Comparison of ENCODE assay signal across 9 mouse cellular contexts in genomic region chr11:105123986-105124385, GRCm38 (mm10). TPM values are rescaled to one million over a fixed set of nuclear protein-coding genes. Genes with fewer than 3 reads are reported as not detected.
A peak's percentile ranks its signal among the peaks of the same experiment; 100 is the strongest.
DNase-seq lines count a peak whose midpoint lies in the region; ATAC-seq lines count a peak whose summit lies in the region.
"Had no signal": no experiment of that assay in that cellular context is flagged by ENCODE, and none has a peak within 500 bp of the region (broad histone marks: within the 10 kb centered on the region; RNA-seq: fewer than 3 reads in every experiment).

No protein-coding gene starts in this region.

- H3K4me1 ChIP-seq in midbrain, embryonic 14.5 days (ENCODE audit: control insufficient read depth, insufficient read depth, low read length): peaks cover 9% of the 10 kb centered on the region
- H3K4me1 ChIP-seq in midbrain, embryonic 16.5 days (ENCODE audit: control insufficient read depth, insufficient read depth, low read length): peaks cover 13% of the 10 kb centered on the region
- peaks cover 23% of the 10 kb centered on the region for H3K4me1 ChIP-seq in kidney, embryonic 15.5 days

- no peak overlapping the region for H3K4me3 ChIP-seq in midbrain, embryonic 14.5 days (replicated peaks; ENCODE audit: low read depth, low read length)
- no peak overlapping the region for H3K4me3 ChIP-seq in midbrain, embryonic 16.5 days (ENCODE audit: low read depth, low read length)
- H3K4me3 ChIP-seq in kidney, embryonic 15.5 days (replicated peaks): no peak overlapping the region
- H3K4me3 ChIP-seq: hindbrain, embryonic 15.5 days had no signal

- H3K36me3 ChIP-seq in midbrain, embryonic 14.5 days (ENCODE audit: control insufficient read depth, insufficient read depth, low read length): no peaks in the 10 kb centered on the region
- H3K36me3 ChIP-seq in midbrain, embryonic 16.5 days (ENCODE audit: control insufficient read depth, insufficient read depth, low read length): no peaks in the 10 kb centered on the region
- peaks cover 3% of the 10 kb centered on the region for H3K36me3 ChIP-seq in kidney, embryonic 15.5 days
- H3K36me3 ChIP-seq: hindbrain, embryonic 15.5 days had no signal

- no peak overlapping the region for H3K4me2 ChIP-seq in midbrain, embryonic 14.5 days (ENCODE audit: low read length)
- no peak overlapping the region for H3K4me2 ChIP-seq in midbrain, embryonic 16.5 days (ENCODE audit: low read length)
- no peak overlapping the region for H3K4me2 ChIP-seq in kidney, embryonic 15.5 days
- H3K4me2 ChIP-seq: hindbrain, embryonic 15.5 days had no signal

- H3K27me3 ChIP-seq in midbrain, embryonic 14.5 days (ENCODE audit: control insufficient read depth, insufficient read depth, low read length): no peaks in the 10 kb centered on the region
- no peaks in the 10 kb centered on the region for H3K27me3 ChIP-seq in midbrain, embryonic 16.5 days (ENCODE audit: control insufficient read depth, insufficient read depth, low read depth, low read length)
- no peaks in the 10 kb centered on the region for H3K27me3 ChIP-seq in kidney, embryonic 15.5 days
- H3K27me3 ChIP-seq: hindbrain, embryonic 15.5 days had no signal

- WGBS in midbrain, embryonic 14.5 days: 6% methylated on average over 9 of the region's 9 CpGs
- 3% methylated on average over 9 of the region's 9 CpGs for WGBS in midbrain, embryonic 16.5 days
- WGBS in kidney, embryonic 15.5 days: 4% methylated on average over 9 of the region's 9 CpGs

- peak; percentile 82 for DNase-seq in midbrain, embryonic 14.5 days
- DNase-seq in adipocyte (ENCODE audit: low spot score): peak; percentile 83
- peak; percentile 61 for DNase-seq in lung, postnatal 14 days
- DNase-seq in spleen, postnatal 36 days (ENCODE audit: low spot score in 2 of 2): peak; percentile 11 to 48
- no peak for DNase-seq in frontal cortex, postnatal 25 days (ENCODE audit: low spot score in 2 of 2)

- H3K27ac ChIP-seq in midbrain, embryonic 14.5 days (replicated peaks; ENCODE audit: low read depth, low read length): no peak overlapping the region
- H3K27ac ChIP-seq in midbrain, embryonic 16.5 days (ENCODE audit: low read length): no peak overlapping the region
- no peak overlapping the region for H3K27ac ChIP-seq in kidney, embryonic 15.5 days
- H3K27ac ChIP-seq: hindbrain, embryonic 15.5 days had no signal

- ATAC-seq in midbrain, embryonic 14.5 days (ENCODE audit: low FRiP score, low TSS enrichment): no peak
- ATAC-seq in midbrain, embryonic 16.5 days: no peak
- peak; percentile 66 for ATAC-seq in erythroid progenitor cell, adult 5-6 weeks (replicated peaks; ENCODE audit: low FRiP score, poor library complexity, severe bottlenecking)
- ATAC-seq in kidney, embryonic 15.5 days (replicated peaks; ENCODE audit: low FRiP score): peak; percentile 69

- no peaks in the 10 kb centered on the region for H3K9me3 ChIP-seq in midbrain, embryonic 14.5 days (ENCODE audit: control insufficient read depth, low read length)
- H3K9me3 ChIP-seq in midbrain, embryonic 16.5 days (replicated peaks; ENCODE audit: control insufficient read depth, low read length, poor library complexity, severe bottlenecking): no peaks in the 10 kb centered on the region
- H3K9me3 ChIP-seq in kidney, embryonic 15.5 days (replicated peaks): no peaks in the 10 kb centered on the region
- H3K9me3 ChIP-seq: hindbrain, embryonic 15.5 days had no signal

- no peak overlapping the region for H3K9ac ChIP-seq in midbrain, embryonic 14.5 days (replicated peaks; ENCODE audit: low read length)
- H3K9ac ChIP-seq in midbrain, embryonic 16.5 days (ENCODE audit: low read depth, low read length): no peak overlapping the region
- H3K9ac ChIP-seq in kidney, embryonic 15.5 days: no peak overlapping the region
- H3K9ac ChIP-seq: hindbrain, embryonic 15.5 days had no signal

RNA-seq across cellular contexts. Expression of gene Mettl2, which starts 2.2 kb away (rescaled TPM):
- polyA plus RNA-seq in midbrain, embryonic 14.5 days (2014; fragmentation: Nextera tagmentation; extraction: Ambion mirVana): 29.2 and 30.9 TPM in 2 replicates
- polyA plus RNA-seq in midbrain, embryonic 16.5 days (2015; fragmentation: Nextera tagmentation; extraction: Ambion mirVana): 29.1 and 32.5 TPM in 2 replicates
- total RNA-seq in erythroid progenitor cell, adult 5-6 weeks (2015; ENCODE audit: low replicate concordance): 2.9 TPM in 1 of 2 replicates, not detected in the other
- 1.7 and 7.1 TPM in 2 replicates for total RNA-seq in erythroid progenitor cell, adult 5-6 weeks (2017; ENCODE audit: low replicate concordance)
- 45.6 TPM in 2 replicates for polyA plus RNA-seq in kidney, embryonic 15.5 days (2015; fragmentation: Nextera tagmentation; extraction: Ambion mirVana)

RNA-seq across cellular contexts. Expression of gene Gm10842, which starts 22.7 kb away (rescaled TPM):
- polyA plus RNA-seq in midbrain, embryonic 14.5 days (2014; fragmentation: Nextera tagmentation; extraction: Ambion mirVana): not detected in 2 replicates
- not detected in 2 replicates for polyA plus RNA-seq in midbrain, embryonic 16.5 days (2015; fragmentation: Nextera tagmentation; extraction: Ambion mirVana)
- total RNA-seq in erythroid progenitor cell, adult 5-6 weeks (2015; ENCODE audit: low replicate concordance): not detected in 2 replicates
- not detected in 2 replicates for total RNA-seq in erythroid progenitor cell, adult 5-6 weeks (2017; ENCODE audit: low replicate concordance)
- polyA plus RNA-seq in kidney, embryonic 15.5 days (2015; fragmentation: Nextera tagmentation; extraction: Ambion mirVana): not detected in 2 replicates
- polyA plus RNA-seq: hindbrain, embryonic 15.5 days had no signal

RNA-seq across cellular contexts. Expression of gene Tlk2, which starts 54.6 kb away (rescaled TPM):
- polyA plus RNA-seq in midbrain, embryonic 14.5 days (2014; fragmentation: Nextera tagmentation; extraction: Ambion mirVana): 27.0 and 29.3 TPM in 2 replicates
- polyA plus RNA-seq in midbrain, embryonic 16.5 days (2015; fragmentation: Nextera tagmentation; extraction: Ambion mirVana): 18.7 and 19.7 TPM in 2 replicates
- total RNA-seq in erythroid progenitor cell, adult 5-6 weeks (2015; ENCODE audit: low replicate concordance): 33.9 and 55.3 TPM in 2 replicates
- total RNA-seq in erythroid progenitor cell, adult 5-6 weeks (2017; ENCODE audit: low replicate concordance): 67.9 and 85.7 TPM in 2 replicates
- 18.1 and 21.1 TPM in 2 replicates for polyA plus RNA-seq in kidney, embryonic 15.5 days (2015; fragmentation: Nextera tagmentation; extraction: Ambion mirVana)

Comparison
In these comparisons a context has a peak if more than half of its experiments do, and no peak if none do; other contexts are left out.
1. ATAC-seq: peak in erythroid progenitor cell, adult 5-6 weeks (single experiment) and kidney, embryonic 15.5 days (single experiment); none in midbrain, embryonic 14.5 days (single experiment) and midbrain, embryonic 16.5 days (single experiment).
2. DNase-seq: peak in midbrain, embryonic 14.5 days (single experiment), adipocyte (single experiment), lung, postnatal 14 days (single experiment) and spleen, postnatal 36 days (2 of 2); none in frontal cortex, postnatal 25 days (0 of 2).